Mouse (Mus musculus): Measurements from ENCODE around the gene Gpatch2. TPM values are rescaled to one million over a fixed set of nuclear protein-coding genes. Genes with fewer than 3 reads are reported as not detected.

Gpatch2 gene
- 10 to 100 TPM; 22.2 to 22.3 TPM for total RNA-seq (2021)
- long read RNA-seq, experiment 1, full-length matches to known transcripts = 12 of 20 reads
- long read RNA-seq, experiment 1, partial matches to known transcripts = 2 of 20 reads
- long read RNA-seq, experiment 1, other reads (novel, unspliced or antisense) = 6 of 20 reads
- long read RNA-seq, experiment 2, full-length matches to known transcripts = 16 of 18 reads
- long read RNA-seq, experiment 2, partial matches to known transcripts = 0 of 18 reads
- long read RNA-seq, experiment 2, other reads (novel, unspliced or antisense) = 2 of 18 reads

DNA sequence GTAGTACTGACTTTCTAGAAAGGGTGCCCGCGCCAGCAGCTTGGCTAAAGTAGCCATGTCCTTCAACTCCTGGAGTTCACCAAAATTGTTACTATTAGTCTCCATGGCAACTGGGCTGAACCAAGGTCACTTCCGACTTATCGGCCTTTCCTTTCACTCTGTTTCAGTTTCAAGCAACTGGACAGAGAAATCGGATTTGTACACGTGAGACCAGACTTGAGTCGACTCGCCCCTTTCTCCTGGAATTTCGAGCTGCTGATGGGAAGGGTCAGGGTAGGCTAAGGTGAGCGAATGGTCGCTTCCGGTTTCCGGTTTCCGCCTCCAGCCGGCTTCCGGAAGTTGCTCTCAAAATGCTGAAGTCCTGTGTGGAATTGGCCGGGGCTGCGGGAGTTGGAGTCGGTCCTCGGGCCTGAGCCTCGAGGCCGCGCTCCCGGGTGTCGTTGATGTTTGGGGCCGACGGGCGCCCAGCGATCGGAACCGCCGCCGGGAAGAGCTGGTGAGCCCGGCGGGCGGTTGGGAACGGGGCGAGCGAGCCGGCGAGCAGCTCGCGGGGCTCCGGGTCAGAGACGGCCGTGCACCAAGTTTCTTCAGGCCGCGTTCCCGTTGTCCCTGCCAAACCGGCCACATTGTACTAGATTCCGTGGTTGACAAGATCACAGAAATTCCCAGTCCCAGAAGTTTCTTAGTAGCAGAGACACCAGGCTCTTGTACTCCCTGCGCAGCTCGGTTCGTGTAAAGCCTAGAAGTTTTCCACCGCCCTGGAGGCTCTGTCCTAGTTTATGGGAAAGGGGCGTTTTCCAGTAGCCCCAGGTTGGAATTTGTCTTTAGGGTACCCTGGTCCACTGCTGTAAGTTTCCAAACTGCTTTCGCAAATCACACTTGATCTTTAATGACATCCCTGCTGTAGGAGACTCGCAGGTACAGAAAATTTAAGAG, at the start of gene Gpatch2, which contains the start of gene Spata17:
TSS of gene Gpatch2 (plus strand) at position 328 of the 936 bp plus-strand sequence.
TSS of gene Spata17 (minus strand) at position 285 of the 936 bp plus-strand sequence.
- Histone ChIP-seq H3K27ac (peak within 1 kb of the TSS; percentile 97), H3K4me3 (peak within 1 kb of the TSS; percentile 85)
- no peak for TF ChIP-seq CTCF (IDR thresholded peaks at IDR 0.05)
- intact Hi-C loops (cut with DNase I) = no loop called here
- DNase-seq (ENCODE audit: extremely low spot score in 1 of 2, low spot score in 2 of 2) = peak; percentile 72 to 76

DNA sequence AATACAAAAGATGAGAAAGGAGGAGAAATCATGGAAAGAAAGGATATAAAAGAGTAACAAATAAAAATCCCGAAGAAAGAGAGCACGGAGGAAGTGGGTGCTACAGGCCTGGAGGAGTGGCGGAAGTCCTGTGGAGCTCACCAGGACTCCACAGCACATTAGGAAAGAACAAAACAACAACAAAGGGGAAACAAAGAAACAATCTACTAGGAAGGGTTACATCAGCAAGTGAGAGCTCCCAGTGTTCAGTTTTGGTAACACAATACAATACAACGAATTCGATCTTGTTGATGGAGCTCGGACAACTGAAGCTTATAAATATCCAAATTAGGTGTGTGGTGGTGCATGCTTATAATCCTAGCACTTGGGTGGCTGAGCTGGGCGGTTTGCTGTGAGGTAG, 45.7 kb upstream of the Gpatch2 start:
- DNase-seq (ENCODE audit: extremely low spot score in 1 of 2, low spot score in 2 of 2) = no peak
- intact Hi-C loops (cut with DNase I) = no loop called here
- H3K27ac ChIP-seq = no peak overlapping the region
- H3K4me3 ChIP-seq = no peak overlapping the region
- TF ChIP-seq CTCF (IDR thresholded peaks at IDR 0.05) = no peak

DNA sequence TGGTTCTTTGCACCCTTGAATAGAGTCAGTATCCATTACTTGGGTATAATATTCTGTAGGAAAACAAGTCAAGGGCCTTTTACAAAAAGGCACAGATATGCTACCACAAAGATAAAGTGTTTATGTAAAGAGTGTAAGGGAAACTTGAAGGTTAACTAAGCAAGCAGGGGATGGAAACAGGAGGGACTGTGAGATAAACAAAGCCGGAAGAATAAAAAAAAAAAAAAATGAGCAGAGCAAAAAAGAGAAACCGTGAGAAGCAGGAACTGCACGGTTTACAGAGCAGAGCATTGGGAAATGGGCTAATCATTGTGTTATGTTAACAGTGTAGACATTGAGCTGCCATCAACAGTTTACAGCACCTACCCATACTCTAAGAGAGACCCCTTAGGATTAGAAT, 44.9 kb upstream of the Gpatch2 start:
- Histone ChIP-seq H3K27ac (no peak overlapping the region), H3K4me3 (no peak overlapping the region)
- TF ChIP-seq CTCF (IDR thresholded peaks at IDR 0.05) = no peak
- intact Hi-C loops (cut with DNase I) = no loop called here
- no peak for DNase-seq (ENCODE audit: extremely low spot score in 1 of 2, low spot score in 2 of 2)

DNA sequence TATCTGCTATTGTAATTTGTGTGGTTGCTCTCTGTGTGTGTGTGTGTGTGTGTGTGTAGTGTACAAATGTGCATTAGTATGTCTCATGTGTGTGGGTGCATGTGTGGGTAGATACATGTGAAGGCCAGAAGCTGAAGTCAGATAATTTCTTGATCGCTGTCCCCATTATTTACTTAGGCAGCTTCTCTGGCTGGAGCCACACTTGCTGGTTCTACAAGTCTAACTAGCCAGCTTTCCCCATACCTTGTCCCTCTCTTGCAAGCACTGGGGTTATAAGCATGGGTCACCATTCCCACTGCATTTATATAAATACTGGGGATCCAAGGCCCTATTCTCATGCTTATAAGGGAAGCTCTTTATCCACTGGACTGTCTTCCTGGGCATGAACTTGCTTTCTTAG, 39.3 kb upstream of the Gpatch2 start:
- no peak for DNase-seq (ENCODE audit: extremely low spot score in 1 of 2, low spot score in 2 of 2)
- Histone ChIP-seq H3K4me3 (no peak overlapping the region), H3K27ac (no peak overlapping the region)
- no peak for TF ChIP-seq CTCF (IDR thresholded peaks at IDR 0.05)
- intact Hi-C loops (cut with DNase I) = no loop called here

DNA sequence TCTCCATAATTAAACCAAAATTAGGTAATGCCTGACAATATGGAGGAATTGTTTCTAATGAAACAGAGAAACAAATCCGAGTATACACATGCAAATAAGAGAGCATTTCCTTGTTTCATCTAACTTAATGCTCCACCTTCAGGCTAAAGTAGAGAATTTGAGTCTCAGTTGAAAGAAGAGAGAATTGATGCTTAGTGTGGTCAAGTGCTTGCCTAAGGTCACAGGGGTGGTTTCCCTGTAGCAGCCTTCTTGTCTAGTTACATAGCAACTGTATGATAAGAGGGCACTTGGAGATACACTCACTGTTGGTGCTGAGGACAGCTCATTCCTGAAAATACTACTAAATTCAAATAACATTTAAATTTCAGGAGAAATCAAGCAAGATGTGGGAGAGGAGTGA, 36.8 kb upstream of the Gpatch2 start:
- H3K27ac ChIP-seq = no peak overlapping the region
- DNase-seq (ENCODE audit: extremely low spot score in 1 of 2, low spot score in 2 of 2) = no peak
- no peak; the same call in 1 of the 2 replicates for TF ChIP-seq CTCF (IDR thresholded peaks at IDR 0.05)
- no peak overlapping the region for H3K4me3 ChIP-seq
- intact Hi-C loops (cut with DNase I) = no loop called here

DNA sequence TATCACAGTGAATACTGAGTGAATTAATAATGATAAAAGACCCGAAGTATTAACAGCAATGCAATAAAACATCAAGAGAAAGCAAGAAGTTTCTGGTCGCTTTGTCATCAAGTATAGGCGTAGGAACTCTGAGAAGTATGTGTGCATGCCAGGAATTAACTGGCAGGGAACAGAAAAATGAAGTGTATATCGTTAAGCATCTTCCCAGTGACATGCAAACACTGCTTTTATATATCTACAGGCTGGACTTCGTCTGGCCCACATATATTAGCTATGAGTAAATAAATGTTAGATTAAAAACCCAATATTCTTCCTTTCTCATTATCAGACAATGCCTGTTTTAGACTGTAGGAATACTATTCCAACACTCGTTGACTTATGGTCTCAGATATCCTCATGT, 9.8 kb upstream of the Gpatch2 start:
- Histone ChIP-seq H3K4me3 (no peak overlapping the region), H3K27ac (no peak overlapping the region)
- intact Hi-C loops (cut with DNase I) = no loop called here
- TF ChIP-seq CTCF (IDR thresholded peaks at IDR 0.05) = no peak
- DNase-seq (ENCODE audit: extremely low spot score in 1 of 2, low spot score in 2 of 2) = no peak

DNA sequence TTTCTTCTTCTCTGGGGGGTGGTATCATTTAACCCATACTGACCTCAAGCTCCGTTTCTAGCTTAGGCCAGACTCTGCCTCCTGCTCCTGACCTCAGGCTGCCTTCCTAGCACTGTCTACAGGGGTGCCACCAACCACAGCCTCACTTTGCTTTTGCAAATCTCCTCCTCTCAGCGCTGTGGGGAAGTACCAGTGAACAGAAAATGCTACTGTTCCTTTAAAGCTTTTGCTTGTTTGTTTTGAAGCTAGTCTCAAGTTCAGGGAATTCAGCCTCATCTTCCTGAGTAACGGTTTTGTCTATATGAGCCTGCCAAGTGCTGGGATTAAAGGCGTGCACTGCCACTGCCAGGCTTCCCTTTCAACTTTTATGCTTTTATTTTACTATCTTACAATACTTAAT, 5.8 kb upstream of the Gpatch2 start:
- intact Hi-C loops (cut with DNase I) = no loop called here
- no peak for TF ChIP-seq CTCF (IDR thresholded peaks at IDR 0.05)
- H3K4me3 ChIP-seq = no peak overlapping the region
- no peak for DNase-seq (ENCODE audit: extremely low spot score in 1 of 2, low spot score in 2 of 2)
- H3K27ac ChIP-seq = no peak overlapping the region

DNA sequence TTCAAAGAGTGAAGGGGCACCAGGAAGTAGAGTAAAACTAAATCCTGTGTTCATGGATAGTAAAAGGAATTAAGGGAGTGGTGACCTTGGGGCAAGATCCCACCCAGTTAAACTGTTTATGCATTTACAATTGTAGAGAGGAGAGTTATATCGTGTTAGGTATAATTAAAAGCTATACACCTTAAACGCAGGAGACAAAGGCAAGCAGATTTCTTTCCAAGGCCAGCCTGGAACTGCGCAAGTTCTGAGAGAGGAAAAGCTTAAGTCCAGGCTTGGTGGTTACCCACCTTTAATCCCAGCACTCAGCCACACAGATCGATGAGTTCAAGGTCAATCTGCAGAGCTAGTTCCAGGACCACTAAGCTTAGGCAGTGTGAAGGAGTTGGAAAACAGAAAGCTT, 4.6 kb upstream of the Gpatch2 start:
- Histone ChIP-seq H3K27ac (no peak overlapping the region), H3K4me3 (no peak overlapping the region)
- no peak for TF ChIP-seq CTCF (IDR thresholded peaks at IDR 0.05)
- DNase-seq (ENCODE audit: extremely low spot score in 1 of 2, low spot score in 2 of 2) = no peak
- intact Hi-C loops (cut with DNase I) = no loop called here

DNA sequence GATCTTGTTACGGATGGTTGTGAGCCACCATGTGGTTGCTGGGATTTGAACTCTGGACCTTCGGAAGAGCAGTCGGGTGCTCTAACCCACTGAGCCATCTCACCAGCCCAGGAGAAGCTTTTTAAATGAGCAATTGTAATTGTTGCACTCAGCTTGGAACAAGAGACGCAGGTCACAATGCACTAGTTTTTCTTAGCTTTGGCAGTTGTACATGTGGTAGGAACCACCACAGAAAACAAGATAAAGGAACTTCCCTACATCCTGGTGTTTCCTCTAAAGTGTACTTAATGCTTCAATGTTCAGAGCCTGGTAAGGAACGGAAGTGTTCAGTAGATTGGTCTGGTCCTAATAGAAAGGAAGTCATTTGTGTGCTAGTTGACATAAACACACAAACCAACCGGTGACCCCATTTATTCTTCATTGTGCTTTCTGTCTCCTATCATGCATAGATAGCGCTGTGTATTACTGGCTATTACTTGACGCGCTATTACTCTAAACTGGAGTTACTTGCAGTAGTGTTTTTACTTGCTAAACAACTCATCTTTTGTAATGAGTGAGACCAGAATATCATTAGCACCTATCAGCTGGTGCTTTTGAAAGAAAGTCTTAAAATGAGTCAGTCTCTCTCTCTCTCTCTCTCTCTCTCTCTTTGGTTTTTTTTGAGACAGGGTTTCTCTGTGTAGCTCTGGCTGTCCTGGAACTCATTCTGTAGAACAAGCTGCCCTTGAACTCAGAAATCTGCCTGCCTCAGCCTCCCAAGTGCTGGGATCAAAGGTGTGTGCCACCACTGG, 1.5 kb downstream of the Gpatch2 start:
- intact Hi-C loops (cut with DNase I) = no loop called here
- no peak for TF ChIP-seq CTCF (IDR thresholded peaks at IDR 0.05)
- Histone ChIP-seq H3K27ac (no peak overlapping the region), H3K4me3 (no peak overlapping the region)
- DNase-seq (ENCODE audit: extremely low spot score in 1 of 2, low spot score in 2 of 2) = no peak

DNA sequence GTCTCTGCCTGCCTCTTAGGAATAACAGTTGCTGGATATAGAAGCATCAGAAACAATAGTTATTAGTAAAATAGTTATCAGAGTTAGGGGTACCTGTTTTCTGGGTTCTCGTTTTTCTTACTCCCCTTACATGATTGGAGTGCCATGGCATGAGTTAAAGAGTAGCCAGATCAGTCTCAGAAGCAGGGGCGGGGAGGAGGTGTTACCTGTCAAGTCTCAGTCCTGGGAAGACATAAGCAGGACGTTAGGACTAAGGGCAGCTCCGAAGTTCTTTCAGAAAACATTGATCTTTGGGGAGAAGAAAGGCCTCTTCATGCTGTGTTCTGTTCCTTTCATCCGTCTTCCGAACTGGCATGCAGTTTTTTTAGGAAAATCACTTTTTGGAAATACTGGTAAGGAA, 5.4 kb downstream of the Gpatch2 start:
- DNase-seq (ENCODE audit: extremely low spot score in 1 of 2, low spot score in 2 of 2) = no peak
- intact Hi-C loops (cut with DNase I) = no loop called here
- H3K27ac ChIP-seq = no peak overlapping the region
- no peak overlapping the region for H3K4me3 ChIP-seq
- no peak for TF ChIP-seq CTCF (IDR thresholded peaks at IDR 0.05)

DNA sequence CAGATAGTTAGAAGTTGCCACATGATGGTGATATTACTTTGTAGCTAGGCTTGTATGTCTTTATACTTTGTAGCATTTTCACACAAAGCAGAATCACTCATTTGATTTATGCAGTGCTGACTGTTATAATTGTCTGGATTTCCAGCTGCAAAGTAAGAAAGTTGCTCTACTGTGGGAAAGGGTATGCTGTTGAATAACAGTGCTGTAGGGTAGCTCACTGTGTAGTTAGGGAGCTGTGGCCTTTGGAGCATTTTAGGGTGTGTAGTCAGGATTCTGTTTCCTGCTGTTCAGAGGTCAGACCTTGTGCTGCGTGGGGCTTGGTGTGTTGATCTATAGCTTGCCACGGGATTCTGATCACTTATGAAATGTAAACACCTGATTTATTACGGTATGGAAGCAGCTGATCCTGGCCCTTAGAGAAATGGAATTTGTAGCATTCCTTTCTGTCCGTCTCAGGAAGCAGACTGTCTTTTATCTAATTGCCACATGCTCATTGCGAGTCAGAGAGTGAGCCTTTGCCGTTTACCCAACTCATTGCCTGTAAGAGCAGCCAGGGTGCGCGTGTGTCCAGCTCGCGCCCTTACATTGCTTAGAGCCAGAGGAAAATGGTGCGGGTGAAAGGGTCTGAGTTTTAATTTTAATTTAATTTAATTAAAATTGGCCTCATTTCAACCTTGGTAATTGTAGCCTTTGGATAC, 11.2 kb downstream of the Gpatch2 start:
- H3K4me3 ChIP-seq = no peak overlapping the region
- intact Hi-C loops (cut with DNase I) = no loop called here
- H3K27ac ChIP-seq = no peak overlapping the region
- no peak for DNase-seq (ENCODE audit: extremely low spot score in 1 of 2, low spot score in 2 of 2)
- no peak for TF ChIP-seq CTCF (IDR thresholded peaks at IDR 0.05)
